Mouse (Mus musculus) liver, embryonic 11.5 days (tissue): ENCODE results near the gene Pdgfb. TPM values are rescaled to one million over a fixed set of nuclear protein-coding genes. Genes with fewer than 3 reads are reported as not detected.

Source experiments
- ATAC-seq: fragments of 200-750 bp; cut with Nextera tagmentation; replicated peaks from 2 replicates; pipeline ENCODE4 v1.8.0; 2017; ENCODE audit warnings: moderate number of reproducible peaks, mild to moderate bottlenecking, moderate TSS enrichment, moderate library complexity; ENCODE audit not compliant: low FRiP score
- DNase-seq: peaks from one replicate; pipeline ENCODE4 v3.0.0-alpha.2; 2017; ENCODE audit warnings: low spot score
- H3K27ac ChIP-seq: fragments of 300-500 bp; sonication (generic); 2 replicates; pipeline ENCODE4 v1.5.1; 2014; ENCODE audit warnings: mild to moderate bottlenecking, low read depth, low read length, control low read depth
- H3K27me3 ChIP-seq: fragments of 300-500 bp; sonication (generic); replicated peaks from 2 replicates; pipeline ENCODE4 v1.6.1; 2014; ENCODE audit warnings: low read length, mixed read lengths; ENCODE audit not compliant: control insufficient read depth, insufficient read depth
- H3K36me3 ChIP-seq: fragments of 300-500 bp; sonication (generic); 2 replicates; pipeline ENCODE4 v1.6.1; 2014; ENCODE audit warnings: mild to moderate bottlenecking, low read length, moderate library complexity, mixed read lengths; ENCODE audit not compliant: control insufficient read depth, insufficient read depth
- H3K4me1 ChIP-seq: fragments of 300-500 bp; sonication (generic); replicated peaks from 2 replicates; pipeline ENCODE4 v1.6.1; 2014; ENCODE audit warnings: low read length, mixed read lengths; ENCODE audit not compliant: control insufficient read depth, insufficient read depth
- H3K4me2 ChIP-seq: fragments of 300-500 bp; sonication (generic); 2 replicates; pipeline ENCODE4 v1.6.1; 2014; ENCODE audit warnings: mild to moderate bottlenecking, control low read depth, moderate library complexity
- H3K4me3 ChIP-seq: fragments of 300-500 bp; sonication (generic); 2 replicates; pipeline ENCODE4 v1.5.1; 2014; ENCODE audit warnings: low read depth, low read length, control low read depth
- H3K9ac ChIP-seq: fragments of 300-500 bp; sonication (generic); 2 replicates; pipeline ENCODE4 v1.6.1; 2014; ENCODE audit warnings: low read depth, low read length, control low read depth
- H3K9me3 ChIP-seq: fragments of 300-500 bp; sonication (generic); 2 replicates; pipeline ENCODE4 v1.6.1; 2016; ENCODE audit warnings: low read length, inconsistent platforms, mixed read lengths; ENCODE audit not compliant: control insufficient read depth
- WGBS: fragments of 180-500 bp; shearing (Covaris S2); extraction: QIAGEN DNeasy Blood & Tissue Kit; methylation state at CpG from one replicate; pipeline ENCODE4 v1.1.7; 2014; 5-methylcytosine and 5-hydroxymethylcytosine counted together
- polyA plus RNA-seq: library from polyadenylated mRNA; unstranded; fragments of >200 nt; fragmentation: Nextera tagmentation; extraction: Ambion mirVana; gene quantifications from 2 replicates; pipeline ENCODE4 v1.2.1, GENCODE M21; 2014

Gene Pdgfb
- polyA plus RNA-seq, 1 experiment from 2014 or later = 2.7 TPM

DNA sequence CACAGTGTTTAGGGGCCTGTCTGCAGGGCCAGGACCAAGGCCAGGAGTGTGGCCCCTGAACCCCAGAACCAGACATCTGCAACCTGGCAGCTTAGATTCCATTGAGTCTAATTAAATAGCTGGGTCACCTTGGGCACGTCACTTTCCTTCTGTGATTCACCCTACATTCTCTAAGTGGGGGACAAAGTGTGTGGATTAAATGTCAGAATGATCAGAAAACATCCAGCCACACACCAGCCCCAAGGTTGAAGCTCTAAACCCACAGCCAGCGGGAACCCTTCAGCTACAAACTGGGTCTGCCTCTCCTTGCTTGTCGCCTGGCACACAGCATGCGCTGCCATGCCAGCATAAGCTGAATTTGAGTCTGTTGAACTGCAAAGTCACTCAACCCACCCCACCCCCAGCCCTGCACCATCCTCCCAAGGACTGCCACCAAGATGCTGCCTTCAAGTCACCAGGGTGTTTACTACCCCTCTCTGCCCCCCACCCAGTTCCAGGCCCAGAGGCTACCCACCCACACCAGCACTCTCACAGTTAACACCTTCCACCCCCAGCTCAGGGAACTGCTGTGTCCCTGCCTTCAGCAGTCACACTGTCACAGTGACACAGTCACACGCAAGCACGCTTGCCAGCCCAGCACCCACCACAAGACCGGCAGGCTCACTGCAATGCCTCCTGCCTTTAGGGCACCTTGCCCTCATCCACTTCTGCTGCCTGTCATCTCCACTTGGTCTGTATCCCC is 605 bp upstream of the Pdgfb start:
- H3K4me1 ChIP-seq = peaks cover 23% of the 10 kb centered on the region
- no peaks in the 10 kb centered on the region for H3K9me3 ChIP-seq
- peaks cover 61% of the 10 kb centered on the region for H3K27me3 ChIP-seq
- no peaks in the 10 kb centered on the region for H3K36me3 ChIP-seq
- ATAC-seq (no peak), DNase-seq (no peak)
- peak overlapping the region; percentile 85 for H3K4me2 ChIP-seq
- H3K4me3 ChIP-seq = no peak overlapping the region; the same call in 1 of the 2 replicates
- no peak overlapping the region for H3K27ac ChIP-seq
- H3K9ac ChIP-seq = no peak overlapping the region
- WGBS = 64% methylated on average over 7 of the region's 7 CpGs

- Histone ChIP-seq H3K27ac (peak overlapping the region; percentile 23; the same call in 1 of the 2 replicates), H3K27me3 (peaks cover 59% of the 10 kb centered on the region), H3K9me3 (no peaks in the 10 kb centered on the region), H3K36me3 (no peaks in the 10 kb centered on the region), H3K4me3 (peak overlapping the region; percentile 62), H3K4me2 (peak overlapping the region; percentile 85), H3K9ac (peak overlapping the region; percentile 65), H3K4me1 (peaks cover 26% of the 10 kb centered on the region)
- DNase-seq (no peak), ATAC-seq (no peak)
- WGBS = 0% methylated on average over 29 of the region's 37 CpGs
These were observed 801 bp downstream of the Pdgfb start for GRCm38 (mm10) chr15:80014031-80014320.

- WGBS = under 1% methylated on average over 32 of the region's 36 CpGs
- DNase-seq = peak; percentile 51
These were observed 1.3 kb downstream of the Pdgfb start for GRCm38 (mm10) chr15:80013256-80014030.

DNA sequence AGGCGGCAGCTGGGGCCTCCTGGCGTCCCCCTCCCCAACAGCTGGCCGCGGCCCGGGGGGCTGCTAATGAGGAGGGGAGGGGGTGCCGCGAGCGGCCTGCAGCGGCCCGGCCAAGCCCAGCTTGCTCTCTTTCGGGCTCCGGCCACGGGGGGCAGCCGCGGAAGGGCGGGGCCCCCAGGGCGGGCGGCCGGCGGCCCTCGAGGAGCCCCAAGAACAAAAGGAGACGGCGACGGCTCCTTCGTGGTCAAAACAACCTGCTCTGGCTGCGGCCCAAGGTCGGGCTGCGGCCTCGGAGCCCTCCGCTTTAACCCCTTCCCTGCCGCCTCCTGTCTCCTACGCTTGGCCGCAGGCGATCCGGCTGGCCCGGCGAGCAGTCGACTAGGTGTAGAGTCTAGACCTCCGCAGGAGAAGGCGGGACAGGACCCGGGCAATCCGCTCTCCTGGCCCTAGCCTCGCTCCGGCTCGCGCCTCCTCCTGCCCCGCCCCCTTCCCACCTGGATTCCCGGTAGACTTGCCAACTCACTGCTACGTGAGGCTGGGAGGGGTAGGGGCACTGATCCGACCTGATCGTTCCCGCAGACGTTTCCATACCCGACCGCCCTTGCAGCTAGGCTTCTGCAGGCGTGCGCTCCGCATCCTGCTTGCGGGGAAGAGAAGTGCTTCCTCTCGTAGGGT is 2.1 kb downstream of the Pdgfb start:
- Histone ChIP-seq H3K4me2 (peak overlapping the region; percentile 85), H3K27ac (peak overlapping the region; percentile 33; the same call in 1 of the 2 replicates), H3K4me1 (peaks cover 26% of the 10 kb centered on the region), H3K9ac (peak overlapping the region; percentile 65), H3K36me3 (no peaks in the 10 kb centered on the region), H3K9me3 (no peaks in the 10 kb centered on the region), H3K4me3 (peak overlapping the region; percentile 62), H3K27me3 (peaks cover 62% of the 10 kb centered on the region)
- DNase-seq (peak; percentile 59), ATAC-seq (peak; percentile 22; the same call in 1 of the 2 replicates)
- under 1% methylated on average over 52 of the region's 60 CpGs for WGBS

More at GRCm38 (mm10) chr15:80013256-80014030, 1.3 kb downstream of the Pdgfb start:
- Histone ChIP-seq H3K27me3 (peaks cover 59% of the 10 kb centered on the region), H3K9me3 (no peaks in the 10 kb centered on the region), H3K4me2 (peak overlapping the region; percentile 85), H3K9ac (peak overlapping the region; percentile 65), H3K36me3 (no peaks in the 10 kb centered on the region), H3K4me1 (peaks cover 26% of the 10 kb centered on the region), H3K4me3 (peak overlapping the region; percentile 62), H3K27ac (peak overlapping the region; percentile 33; the same call in 1 of the 2 replicates)
- no peak for ATAC-seq

- DNase-seq (no peak), ATAC-seq (no peak)
- H3K27me3 ChIP-seq = peaks cover 62% of the 10 kb centered on the region
- H3K36me3 ChIP-seq = no peaks in the 10 kb centered on the region
- H3K4me1 ChIP-seq = peaks cover 26% of the 10 kb centered on the region
- peak overlapping the region; percentile 85 for H3K4me2 ChIP-seq
- peak overlapping the region; percentile 65 for H3K9ac ChIP-seq
- H3K4me3 ChIP-seq = peak overlapping the region; percentile 62
- H3K27ac ChIP-seq = peak overlapping the region; percentile 30; the same call in 1 of the 2 replicates
- 2% methylated on average over 56 of the region's 56 CpGs for WGBS
- no peaks in the 10 kb centered on the region for H3K9me3 ChIP-seq
These were observed 2.8 kb downstream of the Pdgfb start for GRCm38 (mm10) chr15:80011778-80012526.

DNA sequence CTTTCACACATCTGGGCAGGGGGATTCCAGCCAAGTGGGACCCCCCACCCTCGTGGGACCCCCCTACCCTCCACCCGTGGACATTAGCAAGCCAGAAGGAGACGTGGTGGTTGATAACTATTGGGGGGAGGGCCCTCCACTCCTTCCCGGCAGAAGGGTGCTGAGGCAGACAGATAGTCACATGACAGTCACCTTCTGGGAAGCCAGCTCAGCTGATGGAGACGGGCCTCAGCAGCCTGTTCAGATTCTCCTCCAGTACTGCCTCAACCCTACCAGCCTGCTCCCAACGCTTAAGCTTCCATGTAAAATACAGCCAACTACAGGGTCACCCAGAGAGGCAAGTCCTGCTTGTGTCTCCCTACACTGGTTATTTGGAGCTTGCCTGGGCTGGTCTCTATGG is 3.6 kb downstream of the Pdgfb start:
- 25% methylated on average over 6 of the region's 6 CpGs for WGBS
- Histone ChIP-seq H3K27me3 (peaks cover 59% of the 10 kb centered on the region), H3K27ac (no peak overlapping the region), H3K9me3 (no peaks in the 10 kb centered on the region), H3K4me1 (peaks cover 26% of the 10 kb centered on the region), H3K4me3 (no peak overlapping the region; the same call in 1 of the 2 replicates), H3K4me2 (peak overlapping the region; percentile 85), H3K9ac (no peak overlapping the region), H3K36me3 (no peaks in the 10 kb centered on the region)
- no peak for DNase-seq
- ATAC-seq = no peak

DNA sequence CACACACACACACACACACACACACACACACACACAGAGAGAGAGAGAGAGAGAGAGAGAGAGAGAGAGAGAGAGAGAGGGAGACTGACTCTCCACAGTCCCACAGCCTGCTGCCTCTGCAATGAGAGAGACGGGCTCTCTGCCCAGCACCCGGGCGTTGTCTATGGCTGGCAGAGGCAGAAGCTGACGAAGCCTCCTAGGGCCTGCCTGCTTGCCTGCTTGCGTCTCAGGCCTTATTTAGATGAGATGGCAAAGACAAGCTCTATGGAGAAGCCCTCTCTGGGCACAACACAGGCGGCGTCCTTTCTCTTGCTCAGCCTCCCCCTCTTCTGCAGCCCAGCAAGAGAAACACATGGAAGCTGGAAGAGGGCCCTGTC is 4.6 kb downstream of the Pdgfb start:
- ATAC-seq (no peak), DNase-seq (no peak)
- H3K4me2 ChIP-seq = no peak overlapping the region
- no peaks in the 10 kb centered on the region for H3K9me3 ChIP-seq
- H3K9ac ChIP-seq = no peak overlapping the region
- H3K4me1 ChIP-seq = peaks cover 32% of the 10 kb centered on the region
- H3K27me3 ChIP-seq = peaks cover 49% of the 10 kb centered on the region
- H3K4me3 ChIP-seq = no peak overlapping the region
- WGBS = 55% methylated on average over 7 of the region's 7 CpGs
- no peaks in the 10 kb centered on the region for H3K36me3 ChIP-seq
- H3K27ac ChIP-seq = no peak overlapping the region
